Mouse (Mus musculus) T-helper 1 cell (primary cell): ENCODE data around the gene Fnip1.

Source experiments
- in situ Hi-C: fragments of 300-600 bp; cut with MboI, MseI; formaldehyde crosslinking; loops from one replicate; pipeline ENCODE4 v1.15.1; 2025; ENCODE audit warnings: high pct_unique_total_duplicates

Gene Fnip1

DNA sequence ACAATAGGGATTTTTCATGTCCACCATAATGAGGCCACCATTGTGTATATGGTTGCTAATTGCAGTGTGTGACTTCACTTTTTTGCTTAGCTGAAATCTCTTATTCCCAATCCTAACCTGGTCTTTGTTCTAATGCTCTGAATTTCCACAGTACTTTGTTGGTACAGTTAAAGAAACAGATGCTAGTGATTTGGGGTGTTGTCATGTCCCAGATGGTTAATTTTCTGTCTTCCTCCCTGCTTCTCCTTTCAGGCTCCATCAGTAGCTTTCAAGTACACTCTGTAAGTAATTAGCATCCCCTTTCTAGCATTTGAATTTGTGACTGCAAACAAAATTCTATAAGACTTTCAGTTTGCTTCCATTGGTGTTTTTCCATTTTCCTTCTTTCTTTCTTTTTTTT, 102.3 kb downstream of the Fnip1 start:
- in situ Hi-C loops: loop anchor here (5.0 kb wide), 1 partner anchor 193 kb away; no protein-coding TSS in a partner anchor

DNA sequence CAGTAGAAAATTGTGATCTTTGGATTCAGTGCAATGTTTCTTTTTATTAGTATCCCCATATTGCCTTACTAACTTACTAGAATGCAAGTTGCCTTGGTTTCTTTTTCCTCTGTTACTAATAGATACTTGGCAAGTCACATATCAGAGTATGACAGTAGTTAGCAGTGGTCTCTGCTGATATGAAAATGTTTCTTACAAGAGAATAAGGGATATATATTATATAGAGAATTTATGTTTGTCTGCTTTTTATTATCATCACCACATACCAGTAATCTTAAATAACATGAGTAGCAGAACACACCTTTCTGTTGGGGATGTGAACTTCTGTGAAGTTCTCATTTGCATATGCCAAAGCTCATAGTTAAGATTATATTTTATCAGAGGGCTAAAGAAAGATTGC, 104.4 kb downstream of the Fnip1 start:
- in situ Hi-C loops: loop anchor here (5.0 kb wide), 1 partner anchor 195 kb away; no protein-coding TSS in a partner anchor

DNA sequence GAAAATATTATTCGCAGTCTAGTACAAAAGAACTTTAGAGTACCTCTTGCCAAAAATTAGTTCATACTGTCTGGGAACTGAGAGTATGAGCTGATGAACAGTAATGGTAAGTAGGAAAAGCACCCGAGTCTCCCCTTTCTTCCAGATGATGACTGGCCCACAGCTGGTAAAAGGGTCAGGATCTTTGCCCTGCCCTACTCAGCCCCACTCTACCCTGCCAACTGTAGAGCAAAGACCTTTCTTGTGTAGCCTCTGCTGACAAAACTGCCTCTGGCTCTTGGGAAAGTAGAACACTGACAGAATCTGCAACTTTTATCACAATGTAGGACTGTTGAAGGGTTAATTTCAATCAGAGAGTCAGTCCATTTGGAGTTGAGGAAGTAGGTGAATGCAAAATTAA, 117.0 kb downstream of the Fnip1 start:
- in situ Hi-C loops: no loop called here

DNA sequence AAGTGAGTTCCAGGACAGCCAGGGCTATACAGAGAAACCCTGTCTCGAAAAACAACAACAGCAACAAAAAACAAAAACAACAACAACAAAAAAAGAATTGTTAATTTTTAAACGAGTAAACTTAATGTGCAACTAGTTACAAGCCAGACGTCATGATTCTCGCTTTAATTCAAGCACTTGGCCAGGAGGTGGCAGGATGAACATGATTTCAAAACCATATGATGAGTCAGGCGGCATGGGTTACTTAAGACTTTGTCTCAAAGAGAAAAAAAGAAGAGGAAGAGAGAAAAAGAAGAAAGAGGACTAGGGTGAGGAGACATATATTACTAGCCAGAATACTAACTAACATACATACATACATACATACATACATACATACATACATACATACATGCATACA, 124.8 kb downstream of the Fnip1 start:
- in situ Hi-C loops: loop anchor here (5.0 kb wide), 1 partner anchor 85 kb away; no protein-coding TSS in a partner anchor
